Mouse (Mus musculus) layer of hippocampus, adult 18-20 months (tissue): ENCODE measurements around the gene Gm128. TPM values are rescaled to one million over a fixed set of nuclear protein-coding genes. Genes with fewer than 3 reads are reported as not detected.

Experiments used
- DNase-seq, 2 experiments: peaks; one replicate each; pipeline ENCODE4 v3.0.0; 2022; ENCODE audit warnings: low spot score in 2 of 2
- total RNA-seq, 2 experiments: library from RNA; stranded (reverse); gene quantifications; 2 replicates each; pipeline ENCODE4 v1.2.3; 2021

Gm128 gene
- total RNA-seq, 2 experiments from 2014 or later, result 0.15 TPM; not detected in 1

DNA sequence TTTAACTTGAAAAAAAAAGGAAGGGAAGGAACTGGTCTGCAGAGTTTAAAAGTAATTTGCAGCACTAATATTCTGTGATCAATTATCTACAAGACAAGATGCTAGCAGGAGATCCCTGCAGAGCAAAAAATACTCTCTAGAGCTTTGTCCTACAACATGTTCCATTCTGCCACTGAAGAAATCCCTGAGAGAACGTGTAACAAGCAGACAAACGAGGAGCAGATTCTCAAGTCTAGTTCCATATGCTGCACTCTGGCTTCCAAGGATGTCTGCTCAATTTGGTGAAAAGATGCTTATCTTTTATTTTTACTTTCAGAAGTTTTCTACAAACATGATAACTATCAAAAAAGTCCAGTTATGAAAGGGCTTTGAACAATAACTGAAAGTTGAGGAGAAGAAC lies 40.8 kb downstream of the Gm128 start:
- peak in 1 of 2 experiments; percentile 65 for DNase-seq

- DNase-seq, result no peak
Observed at GRCm38 (mm10) chr3:95200132-95200531, 41.3 kb downstream of the Gm128 start.

- no peak for DNase-seq
Observed at GRCm38 (mm10) chr3:95199101-95199500, 42.3 kb downstream of the Gm128 start.

GRCm38 (mm10) chr3:95195772-95196171 lies 45.6 kb downstream of the Gm128 start:
- DNase-seq, result no peak

DNA sequence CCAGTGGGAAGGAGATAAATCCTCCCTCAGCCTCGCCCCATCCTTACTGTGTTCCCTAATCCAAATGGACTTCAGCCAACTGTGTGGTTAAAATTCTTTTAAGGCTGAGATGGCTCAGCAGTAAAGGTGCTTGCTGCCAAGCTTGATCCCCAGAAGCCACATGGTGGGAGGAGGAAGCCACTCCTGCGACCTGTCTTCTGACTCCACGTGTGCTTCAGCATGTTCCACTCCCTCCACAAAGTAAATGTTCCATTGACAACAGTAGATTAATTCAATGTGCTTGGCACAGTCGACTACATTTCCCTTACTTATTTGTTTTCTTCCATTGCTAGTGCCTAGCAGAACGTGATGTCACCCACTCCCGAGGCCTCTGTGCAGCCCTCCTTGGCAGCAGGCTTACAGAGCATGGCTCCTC lies 46.7 kb downstream of the Gm128 start:
- DNase-seq, result no peak

Other genes with a start within 250 kb of the Gm128 start
- 10 to 100 TPM; 24.4 to 26.2 TPM for gene Zfp687, start 226.2 kb downstream of the Gm128 start, total RNA-seq
- gene Psmd4, start 199.0 kb downstream of the Gm128 start, total RNA-seq, result 100 to 1,000 TPM; 154 to 169 TPM
- 10 to 100 TPM; 69.1 to 71.7 TPM for gene Pip5k1a, start 134.7 kb downstream of the Gm128 start, total RNA-seq
- gene Vps72, start 130.6 kb downstream of the Gm128 start, total RNA-seq, result 10 to 100 TPM; 46.7 to 48.2 TPM
- gene Tmod4, start 117.1 kb downstream of the Gm128 start, total RNA-seq, result under 1 TPM; 0.48 to 0.82 TPM
- 10 to 100 TPM; 43.5 to 48.9 TPM for gene Scnm1, start 107.6 kb downstream of the Gm128 start, total RNA-seq
- gene Lysmd1, start 107.5 kb downstream of the Gm128 start, total RNA-seq, result 10 to 100 TPM; 16.1 to 16.5 TPM
- gene Tnfaip8l2, start 99.2 kb downstream of the Gm128 start, total RNA-seq, result 1 to 10 TPM; 2.6 to 3.1 TPM
- gene Sema6c, start 81.1 kb downstream of the Gm128 start, total RNA-seq, result 10 to 100 TPM; 29.4 to 34.2 TPM
- 10 to 100 TPM; 12.7 to 13.2 TPM for gene Gabpb2, start 23.7 kb downstream of the Gm128 start, total RNA-seq
- gene Cdc42se1, start 12.9 kb downstream of the Gm128 start, total RNA-seq, result 10 to 100 TPM; 72.7 to 72.9 TPM
- gene Mllt11, start 9.4 kb downstream of the Gm128 start, total RNA-seq, result 100 to 1,000 TPM; 263 to 266 TPM
- gene Bnipl, start 9.6 kb upstream of the Gm128 start, total RNA-seq, result under 1 TPM in 1 of 2 experiments, not detected in 1; 0.37 TPM
- gene Mindy1, start 39.7 kb upstream of the Gm128 start, total RNA-seq, result 10 to 100 TPM; 19.2 to 21.0 TPM
- 10 to 100 TPM; 21.0 to 21.1 TPM for gene Prune1, start 40.5 kb upstream of the Gm128 start, total RNA-seq
- gene Anxa9, start 65.6 kb upstream of the Gm128 start, total RNA-seq, result under 1 TPM; 0.59 to 0.63 TPM
- 10 to 100 TPM; 54.2 to 54.5 TPM for gene Cers2, start 73.2 kb upstream of the Gm128 start, total RNA-seq
- 10 to 100 TPM; 31.9 to 38.0 TPM for gene Setdb1, start 115.6 kb upstream of the Gm128 start, total RNA-seq
- not detected for gene 4930558C23Rik, start 161.2 kb upstream of the Gm128 start, total RNA-seq
- gene Arnt, start 192.8 kb upstream of the Gm128 start, total RNA-seq, result 10 to 100 TPM; 31.4 to 32.7 TPM